Mouse (Mus musculus) heart, adult 8-10 months (tissue): Measurements from ENCODE around the gene Tmem138. TPM values are rescaled to one million over a fixed set of nuclear protein-coding genes. Genes with fewer than 3 reads are reported as not detected.

Source experiments
- total RNA-seq, 4 experiments: library from RNA; stranded (reverse); gene quantifications; 2 replicates each; pipeline ENCODE4 v1.2.4; 2022

Tmem138 gene
- total RNA-seq, 4 experiments from 2014 or later: 1.6 to 4.0 (median 2.3) TPM

Other genes with a start within 250 kb of the Tmem138 start
- gene Syt7, start 188.3 kb downstream of the Tmem138 start, total RNA-seq: 10 to 100 TPM; 33.2 to 39.1 (median 35.8) TPM
- gene Lrrc10b, start 119.9 kb downstream of the Tmem138 start, total RNA-seq: 1 to 10 TPM in 2 of 4 experiments, under 1 TPM in 2; 0.38 to 6.4 (median 1.9) TPM
- under 1 TPM in 3 of 4 experiments, not detected in 1; 0.22 to 0.38 (median 0.28) TPM for gene Ppp1r32, start 94.4 kb downstream of the Tmem138 start, total RNA-seq
- gene Cpsf7, start 52.1 kb downstream of the Tmem138 start, total RNA-seq: 10 to 100 TPM; 19.5 to 23.3 (median 21.8) TPM
- gene Sdhaf2, start 51.2 kb downstream of the Tmem138 start, total RNA-seq: 10 to 100 TPM; 70.8 to 93.2 (median 82.9) TPM
- gene Tmem216, start 21.1 kb downstream of the Tmem138 start, total RNA-seq: 1 to 10 TPM; 4.1 to 8.3 (median 5.7) TPM
- 10 to 100 TPM; 11.1 to 12.9 (median 12.0) TPM for gene Cyb561a3, start 190 bp downstream of the Tmem138 start, total RNA-seq
- 100 to 1,000 TPM; 132 to 146 (median 139) TPM for gene Ddb1, start 28.0 kb upstream of the Tmem138 start, total RNA-seq
- gene Tkfc, start 28.3 kb upstream of the Tmem138 start, total RNA-seq: 10 to 100 TPM in 2 of 4 experiments, 1 to 10 TPM in 2; 9.4 to 11.3 (median 10.2) TPM
- not detected for gene Vwce, start 56.9 kb upstream of the Tmem138 start, total RNA-seq
- not detected for gene Pga5, start 100.7 kb upstream of the Tmem138 start, total RNA-seq
- 10 to 100 TPM; 21.0 to 25.1 (median 23.0) TPM for gene Vps37c, start 111.4 kb upstream of the Tmem138 start, total RNA-seq
- gene Cd5, start 161.6 kb upstream of the Tmem138 start, total RNA-seq: under 1 TPM; 0.16 to 0.26 (median 0.21) TPM